Mouse (Mus musculus) hindbrain, postnatal 0 days (tissue): ENCODE data around the gene Bicdl2. TPM values are rescaled to one million over a fixed set of nuclear protein-coding genes. Genes with fewer than 3 reads are reported as not detected.

Source experiments
- ATAC-seq: fragments of 200-750 bp; cut with Nextera tagmentation; 2 replicates; pipeline ENCODE4 v1.8.0; 2017; ENCODE audit warnings: mild to moderate bottlenecking, moderate TSS enrichment, moderate library complexity
- DNase-seq: peaks from one replicate; pipeline ENCODE4 v3.0.0-alpha.2; 2015; ENCODE audit warnings: low spot score
- H3K27ac ChIP-seq: fragments of 300-500 bp; sonication (generic); 2 replicates; pipeline ENCODE4 v1.5.1; 2014; ENCODE audit warnings: mild to moderate bottlenecking
- H3K27me3 ChIP-seq: fragments of 300-500 bp; sonication (generic); 2 replicates; pipeline ENCODE4 v1.6.1; 2014; ENCODE audit warnings: low read length, mixed read lengths; ENCODE audit not compliant: insufficient read depth
- H3K36me3 ChIP-seq: fragments of 300-500 bp; sonication (generic); 2 replicates; pipeline ENCODE4 v1.6.1; 2014; ENCODE audit warnings: low read length, mixed read lengths; ENCODE audit not compliant: insufficient read depth
- H3K4me1 ChIP-seq: fragments of 300-500 bp; sonication (generic); 2 replicates; pipeline ENCODE4 v1.6.1; 2014; ENCODE audit warnings: antibody characterized with exemption, low read length, mixed read lengths; ENCODE audit not compliant: insufficient read depth
- H3K4me2 ChIP-seq: fragments of 300-500 bp; sonication (generic); 2 replicates; pipeline ENCODE4 v1.6.1; 2014; ENCODE audit warnings: low read depth, mild to moderate bottlenecking, low read length, moderate library complexity, mixed read lengths
- H3K4me3 ChIP-seq: fragments of 300-500 bp; sonication (generic); 2 replicates; pipeline ENCODE4 v1.5.1; 2014; ENCODE audit warnings: low read length
- H3K9ac ChIP-seq: fragments of 300-500 bp; sonication (generic); replicated peaks from 2 replicates; pipeline ENCODE4 v1.6.1; 2014; ENCODE audit warnings: mild to moderate bottlenecking, low read length, moderate library complexity, mixed read lengths
- H3K9me3 ChIP-seq: fragments of 300-500 bp; sonication (generic); 2 replicates; pipeline ENCODE4 v1.6.1; 2016; ENCODE audit warnings: low read length, mixed read lengths
- CTCF ChIP-seq: IDR thresholded peaks from 2 replicates; pipeline ENCODE4 v1.5.1; 2016; ENCODE audit warnings: antibody characterized with exemption, control low read depth, low read depth
- WGBS: fragments of 180-500 bp; shearing (Covaris S2); extraction: QIAGEN DNeasy Blood & Tissue Kit; methylation state at CpG from one replicate; pipeline ENCODE4 v1.1.7; 2014; 5-methylcytosine and 5-hydroxymethylcytosine counted together
- polyA plus RNA-seq: library from polyadenylated mRNA; unstranded; fragments of >200 nt; fragmentation: Nextera tagmentation; extraction: Ambion mirVana; gene quantifications from 2 replicates; pipeline ENCODE4 v1.2.1, GENCODE M21; 2015
- total RNA-seq: library from RNA; depleted of rRNA; stranded (reverse); fragments of >200 nt; gene quantifications from 2 replicates; pipeline ENCODE4 v1.2.3, GENCODE M21; 2014

The Bicdl2 gene
- total and polyA plus RNA-seq, 2 experiments from 2014 or later: 0.18 TPM; not detected in 1

DNA sequence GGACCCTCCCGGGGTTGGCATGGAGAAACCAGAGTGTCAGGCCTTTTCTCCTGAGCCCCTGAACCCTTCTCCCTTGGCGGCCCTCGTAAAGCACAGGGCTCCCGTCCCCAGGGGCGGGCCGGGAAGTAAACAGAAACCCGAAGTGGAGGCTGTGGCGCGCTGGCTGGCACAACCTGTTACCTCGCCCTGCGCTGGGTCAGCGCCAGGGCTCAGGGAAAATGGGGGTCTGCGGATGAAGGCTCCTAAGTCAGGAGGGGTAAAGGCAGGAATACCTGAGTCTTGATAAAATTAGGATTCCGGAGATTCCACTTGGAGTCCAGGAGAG, 532 bp downstream of the Bicdl2 start:
- Histone ChIP-seq H3K27ac (no peak overlapping the region), H3K27me3 (peaks cover 28% of the 10 kb centered on the region), H3K4me2 (peak overlapping the region; percentile 22; the same call in 1 of the 2 replicates), H3K4me3 (no peak overlapping the region), H3K4me1 (0 out of 2 replicates have a peak, but pooled peaks cover 3% of the 10 kb centered on the region), H3K36me3 (no peaks in the 10 kb centered on the region), H3K9ac (no peak overlapping the region), H3K9me3 (no peaks in the 10 kb centered on the region)
- WGBS: 5% methylated on average over 14 of the region's 14 CpGs
- DNase-seq (no peak), ATAC-seq (no peak)
- no peak for TF ChIP-seq CTCF

DNA sequence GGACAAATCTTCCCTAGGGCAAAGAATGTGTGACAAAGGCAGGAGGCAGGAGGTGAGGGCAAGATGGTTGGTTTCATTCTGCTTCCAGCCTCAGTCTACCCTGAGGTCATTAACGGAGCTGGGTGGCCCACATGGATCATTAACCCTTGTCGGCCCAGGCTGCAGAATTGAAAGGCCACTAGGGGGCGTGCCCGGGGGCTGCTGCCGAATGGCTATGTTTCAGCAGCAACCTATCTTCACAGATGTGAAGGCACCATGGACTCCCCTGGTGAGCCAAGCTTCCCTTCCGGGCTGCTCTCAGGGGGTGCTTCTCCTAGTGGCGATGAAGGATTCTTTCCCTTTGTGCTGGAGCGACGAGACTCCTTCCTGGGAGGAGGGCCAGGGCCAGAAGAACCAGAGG, 1.2 kb downstream of the Bicdl2 start:
- Histone ChIP-seq H3K36me3 (no peaks in the 10 kb centered on the region), H3K4me3 (no peak overlapping the region), H3K4me1 (0 out of 2 replicates have a peak, but pooled peaks cover 3% of the 10 kb centered on the region), H3K27ac (no peak overlapping the region), H3K27me3 (peaks cover 28% of the 10 kb centered on the region), H3K9ac (no peak overlapping the region), H3K4me2 (no peak overlapping the region), H3K9me3 (no peaks in the 10 kb centered on the region)
- ATAC-seq (no peak), DNase-seq (no peak)
- TF ChIP-seq CTCF: peak; percentile 58
- 2% methylated on average over 9 of the region's 9 CpGs for WGBS

DNA sequence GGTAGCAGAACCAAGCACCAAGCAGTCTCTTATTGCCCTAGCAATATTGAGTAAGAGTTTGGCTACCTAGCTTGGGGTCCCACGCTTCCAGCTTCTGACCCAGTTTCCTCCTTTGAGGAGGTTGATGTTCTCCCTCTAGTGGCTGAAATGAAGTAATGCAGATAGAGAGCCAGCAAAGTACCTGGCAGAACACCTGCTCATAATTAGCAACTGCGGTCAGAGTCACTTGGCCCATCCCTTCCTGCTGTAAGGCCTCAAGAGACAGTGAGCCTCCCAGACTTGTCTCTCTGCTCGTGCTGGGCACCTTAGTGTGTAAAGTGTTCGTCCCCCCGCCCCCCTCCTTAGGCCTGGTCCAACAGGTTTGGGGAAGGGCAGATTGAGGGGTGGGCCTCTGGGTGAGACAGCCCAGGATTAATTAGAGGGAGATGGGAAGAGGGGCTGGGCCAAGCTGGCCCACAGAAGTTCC, 4.3 kb downstream of the Bicdl2 start:
- no peak overlapping the region for H3K9ac ChIP-seq
- 19% methylated on average over 5 of the region's 5 CpGs for WGBS

DNA sequence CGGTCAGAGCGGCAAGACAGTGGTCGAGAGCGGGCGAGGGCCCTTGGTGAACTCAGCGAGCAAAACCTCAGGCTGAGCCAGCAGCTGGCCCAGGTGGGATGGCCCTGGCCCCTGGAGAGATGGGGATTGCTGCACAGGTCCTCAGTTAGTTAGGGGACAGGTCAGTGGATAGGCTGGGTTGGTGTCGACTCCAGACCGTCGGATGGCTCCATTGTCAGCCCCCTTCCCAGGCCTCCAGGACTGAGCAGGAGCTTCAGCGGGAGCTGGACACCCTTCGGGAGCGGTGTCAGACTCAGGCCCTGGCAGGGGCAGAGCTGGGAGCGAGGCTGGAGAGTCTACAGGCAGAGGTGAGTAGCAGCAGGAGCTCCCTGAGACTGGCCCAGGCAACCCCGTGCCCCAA, 5.2 kb downstream of the Bicdl2 start:
- Histone ChIP-seq H3K36me3 (0 out of 2 replicates have a peak, but pooled peaks cover 13% of the 10 kb centered on the region), H3K9me3 (no peaks in the 10 kb centered on the region), H3K9ac (no peak overlapping the region), H3K4me2 (no peak overlapping the region), H3K4me3 (no peak overlapping the region), H3K4me1 (no peaks in the 10 kb centered on the region), H3K27ac (no peak overlapping the region), H3K27me3 (peaks cover 15% of the 10 kb centered on the region)
- DNase-seq (no peak), ATAC-seq (no peak)
- TF ChIP-seq CTCF: no peak
- 78% methylated on average over 14 of the region's 14 CpGs for WGBS

More for the DNA sequence above, 4.3 kb downstream of the Bicdl2 start:
- Histone ChIP-seq H3K36me3 (0 out of 2 replicates have a peak, but pooled peaks cover 13% of the 10 kb centered on the region), H3K4me1 (0 out of 2 replicates have a peak, but pooled peaks cover 3% of the 10 kb centered on the region), H3K27me3 (peaks cover 24% of the 10 kb centered on the region), H3K4me3 (no peak overlapping the region), H3K27ac (no peak overlapping the region), H3K9me3 (no peaks in the 10 kb centered on the region), H3K4me2 (no peak overlapping the region)
- DNase-seq (peak; percentile 73), ATAC-seq (0 out of 2 replicates have a peak, but pooled peaks have one; percentile 6)
- peak; percentile 85 for TF ChIP-seq CTCF

DNA sequence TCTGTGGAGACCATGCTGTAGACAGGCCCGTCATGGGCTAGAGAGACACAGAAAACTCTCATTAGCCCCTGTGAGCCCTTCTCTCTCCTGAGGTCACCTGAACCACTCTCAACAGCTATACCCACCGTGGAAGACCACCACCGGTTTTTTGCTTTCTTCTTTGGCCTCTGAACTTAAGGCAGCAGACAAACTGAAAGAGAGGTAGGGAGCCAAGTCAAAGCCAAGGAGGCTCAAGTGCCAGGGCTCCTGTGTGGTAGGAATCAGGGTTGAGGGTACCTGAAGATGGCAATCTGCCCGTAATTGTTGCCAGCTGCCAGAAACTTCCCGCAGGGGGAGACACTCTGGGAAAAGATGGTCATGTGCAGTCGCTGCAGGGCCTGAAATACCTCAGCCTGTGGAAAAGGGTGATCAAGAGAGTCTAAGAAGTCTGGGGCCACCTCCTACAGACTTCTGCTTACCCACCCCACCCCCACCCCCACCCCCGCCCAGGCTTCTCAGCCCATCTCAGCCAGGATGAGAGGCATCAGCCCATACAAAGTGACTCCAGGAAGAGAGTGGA, 10.3 kb downstream of the Bicdl2 start:
- Histone ChIP-seq H3K27ac (no peak overlapping the region), H3K9ac (no peak overlapping the region), H3K4me1 (peaks cover 12% of the 10 kb centered on the region), H3K36me3 (0 out of 2 replicates have a peak, but pooled peaks cover 13% of the 10 kb centered on the region), H3K9me3 (no peaks in the 10 kb centered on the region), H3K4me3 (no peak overlapping the region), H3K4me2 (no peak overlapping the region), H3K27me3 (no peaks in the 10 kb centered on the region)
- DNase-seq: no peak
- TF ChIP-seq CTCF: no peak
- 86% methylated on average over 7 of the region's 7 CpGs for WGBS
- ATAC-seq: no peak

DNA sequence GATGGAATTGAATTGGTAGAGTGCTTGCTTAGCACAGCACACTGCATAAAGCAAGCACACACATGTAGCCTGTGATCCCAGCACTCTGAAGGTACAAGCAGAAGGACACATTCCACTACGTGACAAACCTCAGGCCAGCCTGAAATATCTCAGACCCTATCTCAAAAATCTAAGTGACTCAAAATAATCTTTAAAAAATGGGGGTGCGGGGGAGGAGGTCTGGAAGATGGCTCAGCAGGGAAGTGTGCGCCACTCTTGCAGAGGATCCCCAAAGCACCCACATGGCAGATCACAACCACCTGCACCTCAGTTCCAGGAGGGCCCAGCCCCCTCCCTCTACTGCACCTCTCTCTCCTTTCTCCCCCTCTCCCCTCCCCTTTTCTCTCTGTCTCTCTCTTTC, 11.2 kb downstream of the Bicdl2 start:
- no peak overlapping the region for H3K4me2 ChIP-seq
- 0 out of 2 replicates have a peak, but pooled peaks cover 13% of the 10 kb centered on the region for H3K36me3 ChIP-seq
- H3K27ac ChIP-seq: no peak overlapping the region
- H3K9me3 ChIP-seq: no peaks in the 10 kb centered on the region
- TF ChIP-seq CTCF: no peak
- DNase-seq (no peak), ATAC-seq (no peak)
- peaks cover 17% of the 10 kb centered on the region for H3K4me1 ChIP-seq
- H3K9ac ChIP-seq: no peak overlapping the region
- H3K27me3 ChIP-seq: no peaks in the 10 kb centered on the region
- 95% methylated on average over 3 of the region's 3 CpGs for WGBS
- H3K4me3 ChIP-seq: no peak overlapping the region

DNA sequence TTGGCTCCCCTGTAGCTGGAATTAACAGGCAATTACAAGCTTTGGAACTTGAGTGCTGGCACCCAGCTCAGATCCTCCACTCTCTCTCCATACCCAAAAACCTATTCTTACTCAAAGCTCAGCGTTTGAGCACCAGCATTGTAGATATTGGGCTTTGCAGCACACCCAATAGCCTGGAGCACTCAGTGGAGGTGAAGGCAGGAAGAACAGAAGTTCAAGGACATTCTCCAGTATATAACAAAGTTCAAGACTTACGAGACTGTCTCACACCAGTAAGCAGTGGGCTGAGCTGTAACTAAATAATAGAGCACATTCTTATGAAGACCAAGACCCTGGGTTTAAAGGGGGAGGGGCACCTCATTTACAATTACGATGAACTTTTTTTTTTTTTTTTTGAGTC, 12.5 kb downstream of the Bicdl2 start:
- Histone ChIP-seq H3K4me2 (peak overlapping the region; percentile 75), H3K4me1 (peaks cover 19% of the 10 kb centered on the region), H3K9me3 (no peaks in the 10 kb centered on the region), H3K9ac (no peak overlapping the region; the same call in 1 of the 2 replicates), H3K27me3 (no peaks in the 10 kb centered on the region; the same call in 1 of the 2 replicates), H3K4me3 (peak overlapping the region; percentile 66), H3K36me3 (0 out of 2 replicates have a peak, but pooled peaks cover 7% of the 10 kb centered on the region), H3K27ac (no peak overlapping the region)
- no peak for ATAC-seq
- DNase-seq: no peak
- 70% methylated on average over 3 of the region's 3 CpGs for WGBS
- no peak for TF ChIP-seq CTCF
